Mouse (Mus musculus) testis, adult 2 months (tissue): Measurements from ENCODE around the gene Itpk1. TPM values are rescaled to one million over a fixed set of nuclear protein-coding genes. Genes with fewer than 3 reads are reported as not detected.

ENCODE experiments used
- H3K27ac ChIP-seq: fragments of 200-500 bp; 2 replicates; pipeline ENCODE4 v1.5.1; 2012; ENCODE audit warnings: low read depth, low read length; ENCODE audit not compliant: control insufficient read depth, insufficient read depth
- H3K27me3 ChIP-seq: fragments of 200-500 bp; 2 replicates; pipeline ENCODE4 v1.6.1; 2012; ENCODE audit warnings: mild to moderate bottlenecking, low read length, moderate library complexity; ENCODE audit not compliant: control insufficient read depth, insufficient read depth
- H3K36me3 ChIP-seq: fragments of 200-500 bp; 2 replicates; pipeline ENCODE4 v1.6.1; 2012; ENCODE audit warnings: mild to moderate bottlenecking, low read length; ENCODE audit not compliant: control insufficient read depth, insufficient read depth
- H3K4me1 ChIP-seq: fragments of 200-500 bp; 2 replicates; pipeline ENCODE4 v1.6.1; 2012; ENCODE audit warnings: low read length; ENCODE audit not compliant: control insufficient read depth, insufficient read depth
- H3K4me3 ChIP-seq: fragments of 200-500 bp; 2 replicates; pipeline ENCODE4 v1.5.1; 2012; ENCODE audit warnings: low read depth, mild to moderate bottlenecking, low read length, moderate library complexity, mixed read lengths; ENCODE audit not compliant: control insufficient read depth
- CTCF ChIP-seq: fragments of 200-500 bp; IDR thresholded peaks from 2 replicates; pipeline ENCODE4 v1.5.1; 2012; ENCODE audit warnings: low read depth, mild to moderate bottlenecking, inconsistent platforms, low read length, moderate library complexity; ENCODE audit not compliant: control insufficient read depth, insufficient read depth, insufficient replicate concordance
- POLR2A ChIP-seq: fragments of 200-500 bp; IDR thresholded peaks from 2 replicates; pipeline ENCODE4 v1.6.1; 2012; ENCODE audit warnings: low read depth, mild to moderate bottlenecking, inconsistent platforms, low read length, moderate library complexity; ENCODE audit not compliant: control insufficient read depth
- polyA plus RNA-seq: library from polyadenylated mRNA; depleted of rRNA; stranded (reverse); fragments of >200 nt; gene quantifications from 2 replicates; pipeline ENCODE4 v1.2.3, GENCODE M21; 2012

The Itpk1 gene
- polyA plus RNA-seq, 1 experiment: 32.3 TPM

GRCm38 (mm10) chr12:102621205-102621604, 83.5 kb downstream of the Itpk1 start:
- Histone ChIP-seq H3K36me3 (no peaks in the 10 kb centered on the region), H3K4me3 (no peak overlapping the region), H3K27ac (no peak overlapping the region), H3K4me1 (peaks cover 5% of the 10 kb centered on the region), H3K27me3 (no peaks in the 10 kb centered on the region)
- TF ChIP-seq POLR2A (no peak), CTCF (no peak)

GRCm38 (mm10) chr12:102619908-102620307, 84.8 kb downstream of the Itpk1 start:
- no peak for TF ChIP-seq CTCF
- no peak for TF ChIP-seq POLR2A
- Histone ChIP-seq H3K27me3 (no peaks in the 10 kb centered on the region), H3K4me1 (peaks cover 5% of the 10 kb centered on the region), H3K36me3 (no peaks in the 10 kb centered on the region), H3K27ac (no peak overlapping the region), H3K4me3 (no peak overlapping the region)

DNA sequence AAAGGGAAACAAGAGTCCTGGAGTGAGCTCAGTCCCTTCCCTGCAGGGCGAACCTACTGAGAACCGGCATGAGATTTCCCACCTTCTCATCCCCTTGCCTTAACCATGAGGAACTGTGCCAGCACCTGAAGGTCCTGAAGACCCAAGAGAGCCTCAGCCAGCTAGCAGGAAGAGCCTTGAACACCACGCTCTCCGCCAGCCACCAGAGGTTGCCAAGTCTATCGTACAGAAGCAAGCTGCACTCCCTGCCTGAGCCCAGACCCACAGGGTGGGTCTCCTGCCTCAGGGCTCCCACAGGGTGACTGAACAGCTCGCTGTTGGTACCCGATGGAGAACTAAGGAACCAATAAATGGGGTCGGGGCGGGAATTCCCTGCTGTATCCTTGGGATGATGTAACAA, 86.6 kb downstream of the Itpk1 start:
- Histone ChIP-seq H3K4me3 (no peak overlapping the region), H3K27ac (no peak overlapping the region), H3K27me3 (no peaks in the 10 kb centered on the region), H3K4me1 (peaks cover 5% of the 10 kb centered on the region), H3K36me3 (no peaks in the 10 kb centered on the region)
- TF ChIP-seq CTCF (no peak), POLR2A (no peak)

DNA sequence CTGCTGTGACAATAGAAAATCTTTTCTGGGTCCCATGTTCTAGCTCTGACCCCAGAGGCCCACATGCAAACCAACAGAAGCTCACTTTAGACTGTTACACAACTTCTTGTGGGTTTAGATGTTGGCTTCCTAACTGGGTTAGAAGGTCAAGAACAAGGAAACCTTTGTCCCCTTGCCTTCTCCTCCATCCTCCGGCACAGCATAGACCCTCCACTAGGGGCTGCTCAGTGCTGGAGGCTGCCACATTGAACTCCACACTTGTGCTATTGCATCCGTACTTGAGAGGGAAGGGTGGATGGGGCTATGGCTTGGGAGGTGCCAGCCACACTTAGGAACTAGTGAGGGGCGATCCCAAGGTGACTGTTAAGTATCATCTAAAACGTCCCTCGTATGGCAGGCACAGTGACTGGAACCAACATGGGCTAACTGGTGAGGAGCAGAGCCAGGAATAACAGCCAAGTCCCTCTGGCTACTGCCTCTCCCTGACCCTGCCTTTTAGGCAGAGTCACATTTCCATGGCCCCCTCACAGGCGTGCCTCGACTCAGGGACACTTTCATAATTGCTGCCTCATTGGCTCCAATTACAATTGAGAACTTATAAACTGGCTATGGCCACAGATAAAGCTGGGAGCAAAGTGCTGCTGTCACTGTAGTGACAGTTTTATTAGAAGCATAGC, 87.7 kb downstream of the Itpk1 start:
- peaks cover 5% of the 10 kb centered on the region for H3K4me1 ChIP-seq
- H3K27ac ChIP-seq: no peak overlapping the region
- no peaks in the 10 kb centered on the region for H3K36me3 ChIP-seq
- no peak overlapping the region for H3K4me3 ChIP-seq
- no peaks in the 10 kb centered on the region for H3K27me3 ChIP-seq
- TF ChIP-seq POLR2A (no peak), CTCF (no peak)

GRCm38 (mm10) chr12:102616201-102616600, 88.5 kb downstream of the Itpk1 start:
- TF ChIP-seq CTCF: no peak
- TF ChIP-seq POLR2A: no peak
- peaks cover 5% of the 10 kb centered on the region for H3K4me1 ChIP-seq
- H3K27ac ChIP-seq: no peak overlapping the region
- no peak overlapping the region for H3K4me3 ChIP-seq
- H3K36me3 ChIP-seq: no peaks in the 10 kb centered on the region
- no peaks in the 10 kb centered on the region for H3K27me3 ChIP-seq

DNA sequence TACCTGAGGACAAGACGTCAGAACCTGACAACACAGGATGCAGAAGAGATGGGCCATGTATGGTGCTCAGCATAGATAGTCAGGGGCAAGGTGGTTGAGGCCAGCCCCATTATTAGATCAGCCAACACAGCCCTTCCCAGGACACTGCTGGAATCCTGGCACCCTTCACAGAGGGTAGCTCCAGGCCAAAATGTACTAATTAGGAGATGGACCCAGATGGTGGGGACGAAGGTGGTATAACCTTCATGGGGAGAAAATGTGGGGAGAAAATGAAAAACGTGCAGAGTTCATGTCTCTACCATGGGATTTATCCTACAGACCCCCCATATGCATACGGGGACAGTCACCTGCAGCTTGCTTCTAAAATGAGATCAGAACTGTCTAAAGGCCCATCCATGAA, 91.3 kb downstream of the Itpk1 start:
- TF ChIP-seq POLR2A: no peak
- TF ChIP-seq CTCF: no peak
- Histone ChIP-seq H3K4me1 (peaks cover 2% of the 10 kb centered on the region; the same call in 1 of the 2 replicates), H3K36me3 (no peaks in the 10 kb centered on the region), H3K4me3 (no peak overlapping the region), H3K27me3 (no peaks in the 10 kb centered on the region), H3K27ac (no peak overlapping the region)

GRCm38 (mm10) chr12:102612431-102612830, 92.3 kb downstream of the Itpk1 start:
- TF ChIP-seq CTCF (no peak), POLR2A (no peak)
- H3K4me3 ChIP-seq: no peak overlapping the region
- no peaks in the 10 kb centered on the region; the same call in 1 of the 2 replicates for H3K4me1 ChIP-seq
- H3K27ac ChIP-seq: no peak overlapping the region
- H3K36me3 ChIP-seq: no peaks in the 10 kb centered on the region
- H3K27me3 ChIP-seq: no peaks in the 10 kb centered on the region

GRCm38 (mm10) chr12:102610927-102611326, 93.8 kb downstream of the Itpk1 start:
- H3K27me3 ChIP-seq: no peaks in the 10 kb centered on the region
- no peak overlapping the region for H3K27ac ChIP-seq
- H3K36me3 ChIP-seq: no peaks in the 10 kb centered on the region
- H3K4me3 ChIP-seq: no peak overlapping the region
- H3K4me1 ChIP-seq: no peaks in the 10 kb centered on the region; the same call in 1 of the 2 replicates
- TF ChIP-seq CTCF (no peak), POLR2A (no peak)
